Mouse (Mus musculus) kidney, adult 18-20 months (tissue): ENCODE data around the gene Rnaseh2a.

Source experiments
- DNase-seq: peaks from one replicate; pipeline ENCODE4 v3.0.0; 2021

Gene Rnaseh2a

GRCm38 (mm10) chr8:84969241-84970134, at the start of gene Rnaseh2a, which contains the start of the genes Gm49661 and Prdx2:
TSS of gene Rnaseh2a (minus strand) at chr8:84969767.
TSS of gene Gm49661 (minus strand) at chr8:84969433.
TSS of gene Prdx2 (plus strand) at chr8:84969587.
- peak; percentile 81 for DNase-seq

DNA sequence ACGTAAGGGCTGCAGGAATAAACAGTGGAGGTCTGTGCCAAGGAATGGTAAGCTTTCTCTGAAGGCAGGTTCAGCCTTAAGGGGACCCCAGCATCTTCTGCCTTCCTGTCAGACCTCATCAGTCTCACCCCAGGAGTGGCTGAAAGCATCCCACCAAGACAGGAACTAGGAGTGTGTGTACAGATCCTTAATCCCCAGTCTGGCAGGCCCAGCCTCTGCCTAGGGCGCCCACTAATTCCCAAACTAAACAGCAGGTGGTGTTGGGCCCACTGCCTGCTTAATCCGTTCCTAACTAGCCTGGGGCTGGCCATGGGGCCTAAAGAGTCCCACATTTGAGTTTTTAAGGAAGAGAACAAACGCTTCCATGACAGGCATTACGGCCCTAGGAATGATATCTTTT, 47.6 kb upstream of the Rnaseh2a start:
- no peak for DNase-seq

DNA sequence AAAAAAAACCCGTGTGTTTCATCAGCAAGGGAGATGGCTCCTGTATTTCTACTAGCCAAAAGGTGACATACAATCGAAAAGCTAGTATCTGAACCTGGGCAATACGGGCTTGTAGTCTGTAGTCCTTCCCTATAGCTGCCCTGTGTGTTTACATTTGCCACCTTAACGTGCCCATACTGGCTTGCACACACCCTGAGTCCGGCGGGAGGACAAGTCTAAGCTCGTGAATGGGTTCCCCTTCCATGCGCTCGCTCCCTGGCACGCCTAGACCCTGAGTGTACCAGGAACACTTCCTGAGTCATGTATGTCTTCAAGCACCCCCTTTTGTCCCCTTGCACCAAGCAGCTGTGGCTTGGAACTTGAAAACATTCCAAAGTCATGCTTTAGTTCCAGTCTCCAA, 47.2 kb upstream of the Rnaseh2a start:
- no peak for DNase-seq

- no peak for DNase-seq
Observed at GRCm38 (mm10) chr8:85014431-85014830, 44.9 kb upstream of the Rnaseh2a start, which contains the start of gene Best2. TSS of gene Best2 (minus strand) at chr8:85014531.

DNA sequence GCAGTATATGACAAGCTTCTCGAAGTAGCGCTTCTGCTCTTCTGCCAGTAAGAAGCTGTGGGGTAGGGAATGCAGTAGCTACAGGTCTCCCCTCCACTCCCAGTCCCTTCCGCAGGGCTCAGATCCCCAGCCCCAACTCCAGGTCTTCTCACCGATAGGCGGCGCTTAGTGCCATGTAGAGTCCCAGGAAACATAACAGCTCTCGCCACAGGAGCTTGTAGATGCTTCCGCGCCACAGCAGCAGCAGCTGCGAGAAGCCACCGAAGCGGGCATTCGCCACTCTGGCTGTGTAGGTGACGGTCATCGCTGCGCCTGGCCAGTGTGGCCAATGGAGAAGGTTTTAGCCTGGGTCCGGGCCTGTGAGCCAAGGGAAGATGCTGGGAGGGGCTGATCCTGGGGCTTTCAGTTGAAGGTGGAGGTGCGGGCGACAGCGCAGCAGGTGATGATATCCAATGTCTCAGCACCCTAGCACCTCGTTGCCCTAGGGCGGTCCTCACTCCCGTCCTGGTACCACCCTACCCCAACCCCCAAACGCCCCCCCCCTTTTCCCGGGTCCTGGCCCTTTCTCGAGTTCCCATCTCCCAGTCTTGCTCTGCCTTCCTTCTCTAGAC, 43.8 kb upstream of the Rnaseh2a start:
- peak; percentile 84 for DNase-seq

DNA sequence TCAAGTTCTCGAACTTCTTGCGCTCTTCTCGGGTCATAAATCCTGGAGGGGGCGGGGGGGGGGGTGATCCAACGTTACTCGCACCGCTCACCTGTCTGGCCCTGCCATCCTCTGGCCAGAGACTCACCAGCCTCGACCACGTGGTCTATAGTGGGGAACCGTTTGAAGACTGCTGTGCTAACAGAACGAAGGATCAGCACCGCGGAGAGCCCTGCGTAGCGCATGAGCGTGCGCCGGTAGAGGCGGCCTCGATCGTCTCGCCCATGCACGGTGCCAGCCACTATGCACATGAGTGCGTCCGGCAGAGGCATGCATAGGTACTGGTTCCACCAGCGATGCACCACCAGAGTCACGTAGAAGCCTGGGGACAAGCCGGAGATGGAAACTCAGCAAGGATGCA, 41.7 kb upstream of the Rnaseh2a start:
- DNase-seq, result no peak

DNA sequence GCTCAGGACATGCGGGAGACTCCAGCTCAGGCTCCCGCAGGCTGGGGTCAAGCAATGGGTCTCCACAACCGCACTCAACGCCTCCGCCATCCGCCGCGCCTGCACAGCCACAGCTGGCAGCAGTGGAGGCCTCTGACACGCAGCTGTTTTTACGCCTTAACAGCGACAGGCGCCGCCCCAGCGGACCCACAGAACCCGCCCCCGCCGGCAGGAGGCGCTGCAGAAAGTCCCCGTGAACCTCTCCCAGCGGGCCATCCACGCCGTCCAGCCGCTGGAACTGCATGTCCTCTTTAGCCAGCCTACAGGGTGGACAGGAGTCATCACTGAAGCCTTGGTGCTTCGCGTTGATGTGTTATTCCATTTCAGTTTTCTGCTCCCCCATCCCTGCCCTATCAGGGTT, 38.1 kb upstream of the Rnaseh2a start:
- DNase-seq, result peak; percentile 57

GRCm38 (mm10) chr8:84997649-84998295, 28.2 kb upstream of the Rnaseh2a start:
- peak; percentile 89 for DNase-seq

DNA sequence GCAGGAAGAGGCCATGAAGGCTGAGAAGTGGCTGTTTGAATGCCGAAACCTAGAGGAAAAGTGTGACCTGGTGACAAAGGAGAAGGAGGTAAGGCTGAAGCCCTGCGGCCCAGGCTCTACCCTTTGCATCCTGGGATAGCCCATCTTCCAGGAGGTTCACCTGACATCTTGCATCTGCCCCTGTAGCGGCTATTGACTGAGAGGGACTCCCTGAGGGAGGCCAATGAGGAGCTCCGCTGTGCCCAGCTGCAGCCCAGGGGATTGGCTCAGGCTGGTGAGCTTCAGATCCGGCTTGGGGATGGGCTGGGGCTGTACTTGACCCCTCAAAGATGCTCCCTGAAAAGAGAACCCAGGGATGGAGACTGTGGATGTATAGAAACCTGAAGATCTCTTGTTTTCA, 27.4 kb upstream of the Rnaseh2a start:
- no peak for DNase-seq

DNA sequence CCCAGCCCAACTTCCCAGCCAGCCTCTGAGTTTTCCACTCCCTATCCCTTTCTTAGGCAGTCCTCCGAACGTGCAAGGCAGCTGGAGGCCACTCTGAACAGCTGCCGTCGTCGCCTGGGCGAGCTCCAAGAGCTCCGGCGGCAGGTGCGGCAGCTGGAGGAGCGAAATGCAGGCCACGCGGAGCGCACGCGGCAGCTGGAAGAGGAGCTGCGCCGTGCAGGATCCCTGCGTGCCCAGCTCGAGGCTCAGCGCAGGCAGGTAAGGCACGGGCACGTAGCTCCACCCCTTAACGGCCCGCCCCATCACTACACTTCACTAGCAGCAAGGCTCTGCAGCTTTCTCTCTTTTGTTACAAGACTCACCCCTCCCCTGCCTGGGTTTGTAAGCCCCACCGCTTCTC, 26.1 kb upstream of the Rnaseh2a start:
- DNase-seq, result no peak

- DNase-seq, result no peak
Observed at GRCm38 (mm10) chr8:84994375-84994774, 24.8 kb upstream of the Rnaseh2a start.

DNA sequence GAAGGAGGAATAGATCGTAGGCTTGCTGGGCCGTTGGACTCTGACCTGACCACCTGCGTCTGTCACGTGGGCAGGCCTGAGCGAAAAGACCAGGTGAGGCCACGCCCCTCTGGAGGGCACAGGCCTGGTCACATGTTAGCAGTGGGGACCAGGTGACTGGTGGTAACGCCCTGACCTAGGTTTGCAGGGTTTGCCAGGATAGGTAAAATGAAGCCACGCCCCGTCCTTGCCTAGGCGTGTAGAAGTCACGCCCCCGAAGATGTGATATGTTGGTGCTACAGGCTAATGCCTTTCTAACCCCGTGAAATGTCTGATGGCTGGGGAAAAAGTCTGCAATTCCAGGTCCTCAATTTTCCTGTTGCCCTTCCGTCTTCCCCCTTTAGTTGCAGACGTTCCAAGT, 21.3 kb upstream of the Rnaseh2a start:
- peak; percentile 91 for DNase-seq

GRCm38 (mm10) chr8:84990349-84990748, 20.8 kb upstream of the Rnaseh2a start, which contains the start of gene Hook2:
TSS of gene Hook2 (plus strand) at chr8:84990603.
- DNase-seq, result peak; percentile 98

- peak; percentile 96 for DNase-seq
Observed at GRCm38 (mm10) chr8:84989810-84990209, 20.2 kb upstream of the Rnaseh2a start.

DNA sequence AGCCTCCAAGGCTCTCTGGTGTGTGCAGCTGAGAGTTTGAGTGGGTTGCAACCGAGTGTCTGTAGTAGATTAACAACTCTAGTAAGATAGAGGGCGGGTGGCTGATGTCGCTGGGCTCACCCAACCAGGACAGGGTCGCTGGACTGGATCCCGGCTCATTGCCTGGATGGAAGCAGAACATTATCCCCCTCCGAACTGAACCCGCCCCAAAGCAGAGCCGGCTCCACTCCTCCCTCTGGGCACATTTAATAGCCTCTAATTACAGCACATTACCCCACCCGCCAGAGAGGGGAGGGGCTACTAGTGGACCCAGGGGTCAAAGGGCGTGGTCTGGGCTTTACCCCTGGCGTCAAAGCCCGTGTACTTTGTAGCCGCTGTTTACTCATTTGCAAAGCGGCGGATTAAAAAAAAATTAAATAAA, 19.8 kb upstream of the Rnaseh2a start:
- DNase-seq, result peak; percentile 85

- DNase-seq, result no peak
Observed at GRCm38 (mm10) chr8:84987903-84988302, 18.3 kb upstream of the Rnaseh2a start.

GRCm38 (mm10) chr8:84987388-84987787, 17.8 kb upstream of the Rnaseh2a start:
- DNase-seq, result no peak

- DNase-seq, result no peak
Observed at GRCm38 (mm10) chr8:84986379-84986945, 16.9 kb upstream of the Rnaseh2a start.

- peak; percentile 91 for DNase-seq
Observed at GRCm38 (mm10) chr8:84985684-84986378, 16.3 kb upstream of the Rnaseh2a start.

DNA sequence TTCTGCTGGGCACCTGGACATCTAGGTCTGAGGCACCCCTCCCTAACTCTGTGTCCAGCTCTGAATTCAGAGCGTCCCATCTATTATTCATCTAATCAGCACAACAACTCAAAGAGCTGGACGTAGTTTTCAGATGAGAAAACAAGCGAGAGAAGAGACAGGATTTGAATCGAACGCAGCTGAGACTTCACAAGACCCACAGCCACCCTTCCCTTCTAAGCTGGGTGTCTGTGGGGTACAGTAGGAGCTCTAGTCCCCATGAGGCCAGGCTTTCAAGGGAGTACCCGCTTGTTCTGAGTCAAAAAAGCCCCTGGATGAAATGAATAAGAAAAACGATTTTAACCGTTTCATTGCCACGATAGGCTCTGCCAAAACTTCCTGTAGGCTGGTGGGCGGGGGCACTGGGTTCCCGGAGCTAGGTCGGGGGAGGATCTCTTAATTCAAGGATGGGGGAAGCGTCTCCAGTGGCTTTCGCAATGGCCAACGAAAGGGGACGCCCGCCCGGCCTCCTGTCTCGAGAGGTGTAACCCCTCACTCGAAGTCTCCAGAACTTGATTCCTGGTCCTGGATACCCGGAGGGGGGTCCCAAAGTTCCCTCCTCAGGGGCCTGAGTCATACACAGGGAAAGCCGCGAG, 15.6 kb upstream of the Rnaseh2a start:
- DNase-seq, result no peak

DNA sequence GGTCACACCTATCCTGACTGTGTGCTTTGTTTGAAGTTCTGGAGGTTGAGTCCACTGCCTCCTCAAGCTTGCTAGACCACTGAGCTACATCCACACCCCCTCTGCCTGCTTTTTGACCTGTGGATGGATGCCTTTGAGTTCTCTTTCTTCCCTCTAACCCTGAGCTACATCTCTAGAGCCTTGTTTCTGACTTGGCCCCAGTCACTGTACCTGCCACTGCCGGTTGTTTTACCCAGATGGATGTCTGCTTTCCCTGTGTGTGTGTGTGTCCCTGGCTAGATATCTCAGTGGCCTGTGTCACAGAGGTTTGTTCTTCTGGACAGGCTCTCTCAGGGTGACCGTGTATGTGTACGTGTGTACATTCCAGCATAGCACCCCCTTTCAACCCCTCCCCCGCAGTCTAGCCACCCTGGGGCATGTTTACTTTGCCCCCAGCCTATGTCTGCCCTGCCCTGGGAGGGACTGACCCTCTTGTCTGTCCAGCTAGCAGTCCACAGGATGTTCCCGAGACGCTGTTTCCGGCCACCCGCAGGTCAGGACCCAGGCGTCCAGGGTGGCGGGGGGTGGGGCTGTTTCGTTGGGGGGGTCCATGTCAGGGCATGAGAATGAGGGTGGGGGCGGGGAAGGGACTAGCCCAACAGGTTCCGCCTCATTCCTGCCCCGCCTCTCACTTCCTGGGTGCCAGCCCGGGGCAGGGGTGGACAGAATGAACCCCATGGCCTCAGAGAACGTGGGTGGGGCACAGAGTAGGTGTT, 14.9 kb upstream of the Rnaseh2a start:
- peak; percentile 73 for DNase-seq
